Mouse (Mus musculus) myocyte (in vitro differentiated cells): ENCODE measurements around the gene Plekhm1. TPM values are rescaled to one million over a fixed set of nuclear protein-coding genes. Genes with fewer than 3 reads are reported as not detected.

ENCODE experiments used
- H3K27me3 ChIP-seq: one replicate; pipeline ENCODE4 v1.6.1; 2011; ENCODE audit not compliant: control insufficient read depth, insufficient read depth, insufficient read length
- H3K36me3 ChIP-seq: one replicate; pipeline ENCODE4 v1.6.1; 2011; ENCODE audit not compliant: control insufficient read depth, insufficient read depth
- H3K4me2 ChIP-seq: one replicate; pipeline ENCODE4 v1.6.1; 2011; ENCODE audit warnings: low read depth, control low read depth
- H3K4me3 ChIP-seq: one replicate; pipeline ENCODE4 v1.5.1; 2011; ENCODE audit warnings: mild to moderate bottlenecking, control low read depth, moderate library complexity
- H3K79me2 ChIP-seq: one replicate; pipeline ENCODE4 v1.6.1; 2011; ENCODE audit not compliant: control insufficient read depth, insufficient read depth
- H3ac ChIP-seq: one replicate; pipeline ENCODE4 v1.6.1; 2011; ENCODE audit not compliant: control insufficient read depth, insufficient read length
- CEBPB ChIP-seq: IDR thresholded peaks from 2 replicates; pipeline ENCODE4 v1.6.1; 2011; ENCODE audit warnings: mild to moderate bottlenecking, moderate library complexity; ENCODE audit not compliant: poor library complexity, insufficient read depth, severe bottlenecking
- E2F4 ChIP-seq: IDR thresholded peaks from one replicate; pipeline ENCODE4 v1.6.1; 2011; ENCODE audit warnings: mild to moderate bottlenecking, control low read depth, moderate library complexity; ENCODE audit not compliant: insufficient read depth
- MAX ChIP-seq: IDR thresholded peaks from one replicate; pipeline ENCODE4 v1.6.1; 2011; ENCODE audit warnings: low read depth, mild to moderate bottlenecking, control low read depth
- MYOD1 ChIP-seq, 3 experiments: IDR thresholded peaks; one replicate each; pipeline ENCODE4 v1.6.1; 2011; ENCODE audit warnings: control low read depth in 2 of 3, low read depth in 2 of 3, mild to moderate bottlenecking in 2 of 3, moderate library complexity in 1 of 3; ENCODE audit not compliant: insufficient read length in 2 of 3, control insufficient read depth in 1 of 3
- MYOG ChIP-seq, 3 experiments: IDR thresholded peaks; one replicate each; pipeline ENCODE4 v1.6.1; 2011; ENCODE audit warnings: control low read depth in 2 of 3, low read depth in 2 of 3, mild to moderate bottlenecking in 2 of 3; ENCODE audit not compliant: insufficient read length in 2 of 3, control insufficient read depth in 1 of 3, insufficient read depth in 1 of 3
- POLR2A ChIP-seq: IDR thresholded peaks from one replicate; pipeline ENCODE4 v1.6.1; 2011; ENCODE audit warnings: low read depth, mild to moderate bottlenecking, control low read depth, moderate library complexity; ENCODE audit not compliant: insufficient read length
- POLR2AphosphoS2 ChIP-seq: IDR thresholded peaks from one replicate; pipeline ENCODE4 v1.6.1; 2011; ENCODE audit warnings: low read depth, control low read depth; ENCODE audit not compliant: insufficient read length
- REST ChIP-seq: IDR thresholded peaks from one replicate; pipeline ENCODE4 v1.6.1; 2011; ENCODE audit warnings: mild to moderate bottlenecking, control low read depth, moderate library complexity; ENCODE audit not compliant: insufficient read depth, insufficient read length
- SRF ChIP-seq: IDR thresholded peaks from one replicate; pipeline ENCODE4 v1.6.1; 2011; ENCODE audit warnings: low read depth; ENCODE audit not compliant: control insufficient read depth, insufficient read length
- TCF12 ChIP-seq: IDR thresholded peaks from one replicate; pipeline ENCODE4 v1.6.1; 2011; ENCODE audit warnings: mild to moderate bottlenecking, control low read depth; ENCODE audit not compliant: poor library complexity, insufficient read depth, severe bottlenecking
- TCF3 ChIP-seq: IDR thresholded peaks from one replicate; pipeline ENCODE4 v1.6.1; 2011; ENCODE audit warnings: low read depth, control low read depth; ENCODE audit not compliant: insufficient read length
- USF1 ChIP-seq: IDR thresholded peaks from one replicate; pipeline ENCODE4 v1.6.1; 2011; ENCODE audit warnings: low read depth, mild to moderate bottlenecking, control low read depth, moderate library complexity
- polyA plus RNA-seq: library from polyadenylated mRNA; unstranded; fragments of >200 nt; fragmentation: generic; extraction: Trizol; gene quantifications from one replicate; pipeline ENCODE4 v1.2.1, GENCODE M21; 2012; ENCODE audit warnings: missing spikeins

Gene Plekhm1
- polyA plus RNA-seq, 1 experiment, result 12.2 TPM

- Histone ChIP-seq H3K4me3 (no peak overlapping the region), H3K79me2 (no peaks in the 10 kb centered on the region), H3ac (no peak overlapping the region), H3K27me3 (peaks cover 7% of the 10 kb centered on the region), H3K36me3 (no peaks in the 10 kb centered on the region), H3K4me2 (no peak overlapping the region)
- TF ChIP-seq MYOG (IDR thresholded peaks at IDR 0.05; ENCODE audit: control insufficient read depth in 1 of 3, insufficient read depth in 1 of 3, insufficient read length in 2 of 3, low read depth in 2 of 3) (no peak), TCF12 (no peak), TCF3 (no peak), REST (no peak), POLR2A (no peak), USF1 (no peak), CEBPB (no peak), POLR2AphosphoS2 (no peak)
Observed at GRCm38 (mm10) chr11:103331502-103332185, 80.8 kb downstream of the Plekhm1 start.

- Histone ChIP-seq H3ac (no peak overlapping the region), H3K36me3 (no peaks in the 10 kb centered on the region), H3K79me2 (no peaks in the 10 kb centered on the region), H3K27me3 (peaks cover 7% of the 10 kb centered on the region), H3K4me2 (no peak overlapping the region), H3K4me3 (no peak overlapping the region)
- TF ChIP-seq MYOD1 (IDR thresholded peaks at IDR 0.05; ENCODE audit: control insufficient read depth in 1 of 3, insufficient read length in 2 of 3, low read depth in 2 of 3) (no peak), MYOG (IDR thresholded peaks at IDR 0.05; ENCODE audit: control insufficient read depth in 1 of 3, insufficient read depth in 1 of 3, insufficient read length in 2 of 3, low read depth in 2 of 3) (no peak), USF1 (no peak), MAX (no peak), TCF3 (no peak), CEBPB (no peak), POLR2AphosphoS2 (no peak), SRF (no peak), E2F4 (no peak), REST (no peak), POLR2A (no peak), TCF12 (no peak)
Observed at GRCm38 (mm10) chr11:103330651-103331319, 81.7 kb downstream of the Plekhm1 start.

GRCm38 (mm10) chr11:103326950-103327349 lies 85.5 kb downstream of the Plekhm1 start:
- no peaks in the 10 kb centered on the region for H3K36me3 ChIP-seq
- no peaks in the 10 kb centered on the region for H3K27me3 ChIP-seq
- H3K4me2 ChIP-seq, result no peak overlapping the region
- H3ac ChIP-seq, result no peak overlapping the region
- no peaks in the 10 kb centered on the region for H3K79me2 ChIP-seq
- H3K4me3 ChIP-seq, result no peak overlapping the region
- TF ChIP-seq REST (no peak), E2F4 (no peak), POLR2A (no peak), SRF (no peak), TCF3 (no peak), MYOD1 (IDR thresholded peaks at IDR 0.05; ENCODE audit: control insufficient read depth in 1 of 3, insufficient read length in 2 of 3, low read depth in 2 of 3) (no peak), CEBPB (no peak), MAX (no peak), MYOG (IDR thresholded peaks at IDR 0.05; ENCODE audit: control insufficient read depth in 1 of 3, insufficient read depth in 1 of 3, insufficient read length in 2 of 3, low read depth in 2 of 3) (no peak)

- H3ac ChIP-seq, result no peak overlapping the region
- H3K4me3 ChIP-seq, result no peak overlapping the region
- H3K79me2 ChIP-seq, result no peaks in the 10 kb centered on the region
- H3K27me3 ChIP-seq, result no peaks in the 10 kb centered on the region
- no peak for TF ChIP-seq POLR2A
- TF ChIP-seq SRF, result no peak
- no peak for TF ChIP-seq REST
- TF ChIP-seq POLR2AphosphoS2, result no peak
- TF ChIP-seq MYOG (IDR thresholded peaks at IDR 0.05; ENCODE audit: control insufficient read depth in 1 of 3, insufficient read depth in 1 of 3, insufficient read length in 2 of 3, low read depth in 2 of 3), result no peak
- no peak for TF ChIP-seq E2F4
- no peak for TF ChIP-seq USF1
- TF ChIP-seq TCF3, result no peak
- no peak overlapping the region for H3K4me2 ChIP-seq
- H3K36me3 ChIP-seq, result no peaks in the 10 kb centered on the region
Observed at GRCm38 (mm10) chr11:103325172-103325571, 87.3 kb downstream of the Plekhm1 start.
